Mouse (Mus musculus): ENCODE measurements around the gene Rbm4.

Gene Rbm4

DNA sequence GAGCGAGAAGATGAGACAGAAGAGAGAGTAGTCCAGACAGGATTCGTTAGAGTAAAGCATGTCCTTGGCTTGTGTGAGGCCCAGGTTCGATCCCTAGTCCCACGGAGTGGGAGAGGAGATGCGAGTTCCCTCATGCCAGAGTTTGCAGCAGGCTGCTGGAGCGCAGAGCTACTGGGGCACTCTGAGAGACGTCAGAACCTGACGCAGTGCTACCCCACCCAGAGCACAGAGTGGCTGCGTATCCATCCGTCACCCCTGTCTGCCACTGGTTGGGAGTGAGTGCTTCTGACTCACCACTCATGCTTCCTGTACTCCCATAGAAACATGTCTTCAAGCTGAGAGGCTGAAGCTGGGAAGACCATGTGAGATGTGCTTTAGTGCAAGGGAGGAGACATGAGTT lies 52.2 kb downstream of the Rbm4 start:
- no peak for DNase-seq (ENCODE audit: low spot score)

DNA sequence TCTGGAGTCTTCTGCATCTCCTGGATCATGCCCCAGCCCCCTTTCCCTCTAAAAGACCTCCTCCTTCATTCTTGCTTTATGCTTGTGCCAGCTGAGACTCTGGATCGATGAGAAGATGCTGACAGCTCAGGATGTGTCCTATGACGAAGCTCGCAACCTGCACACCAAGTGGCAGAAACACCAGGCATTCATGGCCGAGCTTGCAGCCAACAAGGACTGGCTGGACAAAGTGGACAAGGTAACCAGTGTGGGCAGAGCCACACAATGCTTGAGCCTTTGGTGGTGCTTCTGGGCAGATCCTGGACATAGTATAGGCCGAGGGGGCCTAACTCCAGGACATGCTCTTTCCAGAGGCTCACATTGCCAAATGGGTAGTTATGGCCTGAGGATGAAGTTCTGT lies 53.9 kb downstream of the Rbm4 start:
- no peak for DNase-seq (ENCODE audit: low spot score)

DNA sequence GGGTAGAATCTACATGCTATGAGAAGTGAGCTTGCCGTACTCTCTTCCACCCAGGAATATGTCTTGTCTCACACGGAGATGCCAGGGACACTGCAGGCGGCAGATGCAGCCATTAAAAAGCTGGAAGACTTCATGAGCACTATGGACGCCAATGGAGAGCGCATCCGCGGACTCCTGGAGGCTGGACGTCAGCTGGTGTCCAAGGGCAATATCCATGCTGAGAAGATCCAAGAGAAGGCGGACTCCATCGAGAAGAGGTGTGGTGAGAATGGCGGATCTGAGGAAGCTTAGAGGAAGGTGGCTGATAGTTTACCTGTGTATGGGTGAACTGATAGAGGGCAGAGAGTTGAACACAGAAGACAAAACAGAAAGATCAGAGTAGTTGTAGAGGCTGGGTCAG lies 54.6 kb downstream of the Rbm4 start:
- DNase-seq (ENCODE audit: low spot score), result no peak

DNA sequence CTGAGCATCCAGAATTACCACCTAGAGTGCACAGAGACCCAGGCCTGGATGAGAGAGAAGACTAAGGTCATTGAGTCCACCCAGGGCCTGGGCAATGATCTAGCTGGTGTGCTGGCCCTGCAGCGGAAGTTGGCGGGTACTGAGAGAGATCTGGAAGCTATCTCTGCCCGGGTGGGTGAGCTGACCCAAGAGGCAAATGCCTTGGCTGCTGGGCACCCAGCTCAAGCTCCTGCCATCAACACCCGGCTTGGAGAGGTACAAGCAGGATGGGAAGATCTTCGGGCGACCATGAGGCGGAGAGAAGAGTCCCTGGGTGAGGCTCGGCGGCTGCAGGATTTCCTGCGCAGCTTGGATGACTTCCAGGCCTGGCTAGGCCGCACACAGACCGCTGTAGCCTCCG lies 55.8 kb downstream of the Rbm4 start:
- no peak for DNase-seq (ENCODE audit: low spot score)
